Mouse (Mus musculus): Measurements from ENCODE around the gene Tbxa2r. TPM values are rescaled to one million over a fixed set of nuclear protein-coding genes. Genes with fewer than 3 reads are reported as not detected.
A peak's percentile ranks its signal among the peaks of the same experiment; 100 is the strongest.

Gene Tbxa2r
- polyA plus RNA-seq, 1 experiment = not detected

DNA sequence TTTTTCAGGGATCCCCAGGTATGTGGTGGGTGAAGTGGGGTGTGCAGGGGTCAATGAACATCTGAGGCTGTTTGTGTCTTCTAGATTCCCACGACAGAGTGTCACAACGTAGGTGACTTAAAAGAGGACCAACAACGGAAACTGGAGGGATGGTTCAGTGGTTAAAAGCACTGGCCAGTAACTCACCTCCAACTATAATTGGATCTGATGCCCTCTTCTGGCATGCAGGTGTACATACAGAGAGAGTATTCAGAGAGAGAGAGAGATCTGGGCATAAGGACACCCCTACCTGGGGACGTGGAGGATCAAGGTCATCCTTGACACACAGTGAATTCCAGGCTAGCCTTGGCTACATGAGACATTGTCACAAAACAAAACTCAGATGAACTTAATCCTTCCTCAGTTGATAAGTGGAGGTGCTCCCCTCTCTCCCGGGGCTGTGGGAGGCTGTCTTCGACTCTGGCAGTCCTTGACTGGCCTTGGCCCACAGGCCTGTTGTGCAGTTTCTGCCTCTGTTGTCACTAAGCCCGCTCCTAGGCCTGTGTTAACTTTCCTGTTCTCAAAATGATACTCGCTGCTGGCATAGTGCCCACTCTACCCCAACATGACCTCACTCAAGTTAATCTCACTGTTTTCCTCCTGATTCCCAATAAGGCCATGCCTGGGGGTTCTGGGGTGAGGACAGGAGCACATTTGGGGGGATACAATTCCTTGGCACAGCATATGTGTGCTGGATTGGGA lies 16.1 kb downstream of the Tbxa2r start:
- Histone ChIP-seq H3K4me1 (ENCODE audit: control insufficient read depth, insufficient read depth, low read length) (peaks cover 23% of the 10 kb centered on the region), H3K4me3 (ENCODE audit: insufficient read depth, low read depth, low read length) (no peak overlapping the region), H3K27ac (ENCODE audit: insufficient read depth, low read depth, low read length) (no peak overlapping the region)
- TF ChIP-seq CTCF (IDR thresholded peaks at IDR 0.05; ENCODE audit: insufficient read depth, low read depth, low read length) (no peak), POLR2A (IDR thresholded peaks at IDR 0.05; ENCODE audit: insufficient read depth, low read depth, low read length) (no peak)
- 51% methylated on average over 8 of the region's 8 CpGs for WGBS

GRCm38 (mm10) chr10:81345162-81345534 lies 16.6 kb downstream of the Tbxa2r start:
- 89% methylated on average over 4 of the region's 4 CpGs for WGBS

GRCm38 (mm10) chr10:81346453-81347067 lies 18.0 kb downstream of the Tbxa2r start:
- H3K4me3 ChIP-seq (ENCODE audit: insufficient read depth, low read depth, low read length) = 0 out of 2 replicates have a peak overlapping the region, but pooled peaks have one; percentile 2

More at GRCm38 (mm10) chr10:81345162-81345534, 16.6 kb downstream of the Tbxa2r start:
- Histone ChIP-seq H3K4me1 (ENCODE audit: control insufficient read depth, insufficient read depth, low read length) (peaks cover 24% of the 10 kb centered on the region), H3K4me3 (ENCODE audit: insufficient read depth, low read depth, low read length) (no peak overlapping the region), H3K27ac (ENCODE audit: insufficient read depth, low read depth, low read length) (no peak overlapping the region)
- TF ChIP-seq POLR2A (IDR thresholded peaks at IDR 0.05; ENCODE audit: insufficient read depth, low read depth, low read length) = no peak
- TF ChIP-seq CTCF (IDR thresholded peaks at IDR 0.05; ENCODE audit: insufficient read depth, low read depth, low read length) = no peak

DNA sequence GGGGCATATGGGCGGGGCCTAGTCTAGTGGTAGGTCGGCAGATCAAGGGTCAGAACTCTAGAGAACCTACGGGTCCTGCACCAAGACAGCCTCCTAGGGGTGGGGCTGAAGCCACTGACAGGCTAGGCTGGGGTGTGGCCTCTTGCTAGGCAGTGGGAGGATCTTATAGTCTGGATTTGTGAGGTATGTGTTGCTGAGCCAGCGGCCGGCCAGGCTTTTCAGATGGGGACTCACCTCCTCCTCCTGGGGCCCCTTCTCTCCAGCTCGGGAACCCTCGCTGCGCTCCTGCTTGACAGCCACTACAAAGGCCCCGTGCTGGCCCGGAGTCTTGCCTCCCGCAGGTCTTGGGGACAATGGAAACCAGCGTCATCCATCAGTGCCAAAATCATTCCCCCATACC lies 20.6 kb downstream of the Tbxa2r start:
- H3K4me3 ChIP-seq (ENCODE audit: insufficient read depth, low read depth, low read length) = no peak overlapping the region
- no peak for TF ChIP-seq POLR2A (IDR thresholded peaks at IDR 0.05; ENCODE audit: insufficient read depth, low read depth, low read length)
- no peak for TF ChIP-seq CTCF (IDR thresholded peaks at IDR 0.05; ENCODE audit: insufficient read depth, low read depth, low read length)
- peaks cover 17% of the 10 kb centered on the region for H3K4me1 ChIP-seq (ENCODE audit: control insufficient read depth, insufficient read depth, low read length)
- no peak overlapping the region for H3K27ac ChIP-seq (ENCODE audit: insufficient read depth, low read depth, low read length)
- 22% methylated on average over 12 of the region's 12 CpGs for WGBS

More at GRCm38 (mm10) chr10:81346453-81347067, 18.0 kb downstream of the Tbxa2r start:
- Histone ChIP-seq H3K4me1 (ENCODE audit: control insufficient read depth, insufficient read depth, low read length) (peaks cover 24% of the 10 kb centered on the region), H3K27ac (ENCODE audit: insufficient read depth, low read depth, low read length) (no peak overlapping the region)
- 29% methylated on average over 55 of the region's 55 CpGs for WGBS
- no peak for TF ChIP-seq CTCF (IDR thresholded peaks at IDR 0.05; ENCODE audit: insufficient read depth, low read depth, low read length)
- TF ChIP-seq POLR2A (IDR thresholded peaks at IDR 0.05; ENCODE audit: insufficient read depth, low read depth, low read length) = no peak

GRCm38 (mm10) chr10:81349961-81350350 lies 21.4 kb downstream of the Tbxa2r start:
- 1% methylated on average over 29 of the region's 29 CpGs for WGBS
- no peak for TF ChIP-seq POLR2A (IDR thresholded peaks at IDR 0.05; ENCODE audit: insufficient read depth, low read depth, low read length)
- TF ChIP-seq CTCF (IDR thresholded peaks at IDR 0.05; ENCODE audit: insufficient read depth, low read depth, low read length) = no peak
- Histone ChIP-seq H3K4me3 (ENCODE audit: insufficient read depth, low read depth, low read length) (peak overlapping the region; percentile 50), H3K27ac (ENCODE audit: insufficient read depth, low read depth, low read length) (no peak overlapping the region), H3K4me1 (ENCODE audit: control insufficient read depth, insufficient read depth, low read length) (peaks cover 24% of the 10 kb centered on the region)

DNA sequence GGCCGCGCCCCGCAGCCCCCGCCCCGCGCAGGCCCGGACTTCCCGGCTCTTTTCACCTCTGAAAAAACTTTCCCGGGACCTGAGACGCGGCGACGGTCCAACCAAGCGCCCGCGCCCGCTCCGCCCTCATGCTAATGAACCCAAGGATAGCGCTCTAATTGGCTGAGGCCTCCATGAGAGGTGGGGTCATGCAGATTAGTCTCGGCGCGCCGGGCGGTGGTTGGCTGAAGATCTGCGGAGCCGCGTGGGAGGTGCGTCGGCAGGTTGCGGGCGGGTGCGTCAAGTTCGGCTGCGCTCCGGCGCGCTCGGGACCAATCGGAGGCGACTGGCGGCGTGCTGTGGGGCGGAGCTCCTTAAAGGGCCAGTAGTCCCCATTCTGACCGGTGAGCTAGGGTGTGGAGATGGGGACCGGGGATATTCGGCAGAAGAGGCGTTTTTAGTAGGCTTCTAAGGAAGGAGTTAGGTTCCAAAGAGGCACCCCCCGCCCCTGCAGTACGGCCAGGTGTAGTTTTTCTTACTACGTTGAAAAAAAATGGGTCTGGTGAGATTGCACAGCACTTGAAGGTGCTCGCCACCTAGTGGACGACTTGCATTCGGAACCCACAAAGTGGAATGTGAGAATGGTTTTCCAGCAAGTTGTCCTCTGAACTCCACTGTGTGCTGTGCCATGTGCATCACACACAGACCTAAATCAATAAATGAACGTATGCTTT lies 22.0 kb downstream of the Tbxa2r start, which contains the start of gene Hmg20b:
Gene Hmg20b (minus strand): TSS at position 130 of the 713 bp plus-strand sequence.
- Histone ChIP-seq H3K27ac (ENCODE audit: insufficient read depth, low read depth, low read length) (0 out of 2 replicates have a peak within 1 kb of the TSS, but pooled peaks have one; percentile 48), H3K4me3 (ENCODE audit: insufficient read depth, low read depth, low read length) (peak within 1 kb of the TSS; percentile 61), H3K4me1 (ENCODE audit: control insufficient read depth, insufficient read depth, low read length) (peaks cover 27% of the 10 kb centered on the region)
- WGBS = under 1% methylated on average over 54 of the region's 54 CpGs
- peak; percentile 87 for TF ChIP-seq CTCF (IDR thresholded peaks at IDR 0.05; ENCODE audit: insufficient read depth, low read depth, low read length)
- TF ChIP-seq POLR2A (IDR thresholded peaks at IDR 0.05; ENCODE audit: insufficient read depth, low read depth, low read length) = no peak

GRCm38 (mm10) chr10:81351678-81352291 lies 23.3 kb downstream of the Tbxa2r start:
- TF ChIP-seq POLR2A (IDR thresholded peaks at IDR 0.05; ENCODE audit: insufficient read depth, low read depth, low read length) = no peak
- no peak for TF ChIP-seq CTCF (IDR thresholded peaks at IDR 0.05; ENCODE audit: insufficient read depth, low read depth, low read length)
- H3K4me3 ChIP-seq (ENCODE audit: insufficient read depth, low read depth, low read length) = no peak overlapping the region
- H3K27ac ChIP-seq (ENCODE audit: insufficient read depth, low read depth, low read length) = no peak overlapping the region
- peaks cover 35% of the 10 kb centered on the region for H3K4me1 ChIP-seq (ENCODE audit: control insufficient read depth, insufficient read depth, low read length)
- 33% methylated on average over 9 of the region's 9 CpGs for WGBS

GRCm38 (mm10) chr10:81354738-81355477 lies 26.4 kb downstream of the Tbxa2r start:
- TF ChIP-seq POLR2A (IDR thresholded peaks at IDR 0.05; ENCODE audit: insufficient read depth, low read depth, low read length) (no peak), CTCF (IDR thresholded peaks at IDR 0.05; ENCODE audit: insufficient read depth, low read depth, low read length) (no peak)
- no peak overlapping the region for H3K4me3 ChIP-seq (ENCODE audit: insufficient read depth, low read depth, low read length)
- peaks cover 48% of the 10 kb centered on the region for H3K4me1 ChIP-seq (ENCODE audit: control insufficient read depth, insufficient read depth, low read length)
- no peak overlapping the region for H3K27ac ChIP-seq (ENCODE audit: insufficient read depth, low read depth, low read length)
- 72% methylated on average over 9 of the region's 9 CpGs for WGBS
